Mouse (Mus musculus) NIH3T3 (cell line): Measurements from ENCODE around the gene Rps3a1.

Experiments used
- DNase-seq: peaks from one replicate; pipeline ENCODE4 v3.0.0-alpha.2; 2012; ENCODE audit warnings: low read depth

Gene Rps3a1

DNA sequence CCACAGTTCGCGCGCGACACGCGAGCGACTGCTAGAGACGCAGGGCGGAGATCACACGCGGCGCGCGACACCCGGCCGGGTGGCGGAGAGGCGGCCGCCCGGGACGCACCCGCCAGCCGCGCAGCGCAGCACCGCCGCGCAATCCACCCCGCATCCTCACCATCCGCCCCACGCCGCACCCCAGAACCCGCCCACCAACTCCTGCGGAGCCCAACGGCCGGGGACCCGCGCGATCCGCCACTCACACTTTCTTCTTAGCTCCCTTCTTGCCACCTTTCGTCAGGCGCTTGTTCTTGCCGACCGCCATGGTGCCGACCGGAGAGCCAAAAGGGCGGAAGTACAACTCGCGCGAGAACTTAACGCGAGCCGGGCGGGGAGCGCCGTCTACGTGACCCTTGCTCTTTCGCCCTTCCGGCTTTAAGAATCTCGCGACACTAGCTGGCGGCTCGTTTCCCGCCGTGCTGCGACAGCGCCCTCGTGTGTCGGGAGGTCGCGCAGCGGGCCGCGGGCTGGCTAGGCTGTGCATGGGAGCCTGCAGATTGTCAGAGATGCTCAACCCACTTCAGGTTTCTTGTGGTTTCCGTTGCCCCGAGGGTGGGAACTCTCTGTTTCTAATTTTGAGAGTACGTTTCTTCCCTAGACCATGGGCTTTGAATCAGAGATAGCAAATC is at the start of gene Rps3a1:
TSS of gene Rps3a1 (minus strand) at position 440 of the 671 bp plus-strand sequence.
- peak; percentile 100 for DNase-seq

DNA sequence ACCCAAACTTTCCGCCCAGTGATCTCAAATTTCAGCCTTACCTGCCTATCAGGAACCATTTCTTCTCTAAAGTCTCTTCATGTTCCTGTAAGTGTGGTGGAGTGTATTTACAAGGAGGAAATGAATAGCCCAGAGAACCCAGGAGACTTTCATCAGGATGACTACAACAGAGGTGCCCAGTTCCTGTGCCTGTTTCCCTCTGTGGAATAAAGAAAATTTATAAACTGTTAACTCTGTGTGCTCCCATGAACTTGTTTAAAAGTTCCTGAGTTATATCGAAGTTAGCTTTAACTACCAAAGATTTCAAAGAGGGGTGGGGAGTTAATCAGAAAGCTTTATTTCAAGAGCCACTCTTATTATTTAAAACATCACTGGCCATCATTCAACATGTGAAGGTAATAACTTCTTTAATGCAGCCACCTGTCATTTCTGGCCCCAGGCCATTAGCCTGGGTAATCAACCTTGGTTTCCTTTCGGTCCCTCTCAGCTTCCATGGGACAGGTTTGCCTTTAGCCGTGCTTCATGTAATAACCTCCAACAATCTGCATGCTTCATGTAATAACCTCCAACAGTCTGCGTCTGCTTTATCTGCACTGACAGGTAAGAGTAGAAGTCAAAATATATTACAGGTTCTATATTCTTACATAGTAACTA is 45.4 kb upstream of the Rps3a1 start:
- DNase-seq = no peak

DNA sequence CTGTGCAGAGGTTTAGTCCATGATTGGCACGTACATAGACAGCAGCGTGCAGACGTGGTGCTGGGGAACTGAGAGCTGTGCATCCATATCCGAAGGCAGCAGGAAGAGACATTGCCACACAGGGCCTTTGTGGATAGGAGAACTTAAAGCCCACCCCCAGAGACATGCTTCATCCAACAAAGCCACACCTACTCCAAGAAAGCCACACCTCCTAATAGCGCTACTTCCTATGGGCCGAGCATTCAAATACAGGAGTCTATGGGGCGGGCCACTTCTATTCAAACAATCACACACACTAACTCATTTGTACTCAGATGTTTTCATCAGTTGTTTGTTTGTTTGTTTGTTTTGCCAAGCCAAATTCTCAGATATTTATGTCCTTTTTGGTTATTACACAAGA is 42.0 kb upstream of the Rps3a1 start:
- DNase-seq = no peak

- DNase-seq = no peak
Measured at GRCm38 (mm10) chr3:86181107-86181506, 38.6 kb upstream of the Rps3a1 start.

DNA sequence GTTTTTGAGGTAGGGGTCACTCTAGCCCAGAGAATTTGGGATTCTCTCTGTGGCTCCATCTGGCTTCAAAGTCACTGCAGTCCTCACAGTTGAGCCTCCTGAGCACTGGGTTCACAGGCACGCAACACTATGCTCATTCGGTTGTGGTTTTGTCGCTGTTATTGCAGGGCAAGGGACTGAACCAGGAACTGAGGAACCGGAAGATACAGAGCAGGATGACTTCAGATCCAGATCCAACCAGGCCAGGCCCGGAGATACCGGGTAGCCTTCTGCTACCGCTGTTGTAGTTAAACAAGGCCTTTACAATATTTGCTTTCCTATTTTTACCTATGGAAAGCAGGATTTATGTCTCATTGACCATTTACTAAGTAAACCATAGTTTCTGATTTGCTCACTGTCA is 37.2 kb upstream of the Rps3a1 start:
- no peak for DNase-seq

DNA sequence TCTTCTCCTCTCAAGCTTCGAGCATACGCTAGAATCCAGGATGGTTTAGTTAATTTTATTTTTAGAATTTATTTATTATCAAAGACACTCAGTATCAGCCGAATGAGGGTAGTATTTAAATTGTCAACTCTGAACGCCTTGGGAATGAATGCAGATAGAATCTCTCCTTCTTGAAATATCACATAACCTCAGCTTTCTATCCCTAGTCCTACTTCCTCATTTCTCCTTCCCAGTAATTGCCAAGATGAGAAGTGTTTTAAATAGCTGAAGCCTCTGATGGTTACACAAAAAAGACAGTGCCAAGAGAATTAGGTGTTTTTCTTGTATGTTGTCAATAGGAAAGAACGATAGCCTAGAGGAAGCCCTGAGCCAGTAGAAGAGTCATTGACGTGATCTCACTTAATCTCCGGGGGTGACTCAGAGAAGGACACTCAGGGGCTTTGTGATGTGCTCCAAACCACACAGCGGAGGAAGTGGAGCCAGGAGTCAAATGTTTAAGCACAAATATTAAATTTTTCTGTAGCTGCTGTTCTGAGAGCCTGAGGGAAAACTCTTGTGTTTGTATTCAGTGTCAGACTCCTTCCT is 26.4 kb upstream of the Rps3a1 start:
- peak; percentile 69 for DNase-seq

- peak; percentile 53 for DNase-seq
Measured at GRCm38 (mm10) chr3:86149521-86149920, 7.0 kb upstream of the Rps3a1 start.

DNA sequence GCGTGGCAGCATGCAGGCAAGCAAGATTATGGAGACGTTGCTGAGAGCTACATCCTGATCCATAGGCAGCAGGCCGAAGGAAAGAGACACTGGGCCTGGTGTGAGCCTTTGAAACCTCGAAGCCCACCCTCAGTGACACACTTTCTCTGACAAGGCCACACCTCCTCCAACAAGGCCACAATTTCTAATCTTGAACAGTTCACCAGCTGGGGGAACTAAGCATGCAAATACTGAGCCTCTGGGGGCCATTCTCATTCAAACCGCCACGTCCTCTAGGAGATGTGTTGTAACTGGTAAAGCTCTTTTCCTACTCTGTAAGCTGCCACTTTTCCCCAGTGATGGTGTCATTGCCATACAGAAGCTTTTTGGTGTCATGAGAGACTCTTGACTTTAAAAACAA is 6.6 kb upstream of the Rps3a1 start:
- DNase-seq = no peak

- no peak for DNase-seq
Measured at GRCm38 (mm10) chr3:86143343-86143742, 841 bp upstream of the Rps3a1 start.

DNA sequence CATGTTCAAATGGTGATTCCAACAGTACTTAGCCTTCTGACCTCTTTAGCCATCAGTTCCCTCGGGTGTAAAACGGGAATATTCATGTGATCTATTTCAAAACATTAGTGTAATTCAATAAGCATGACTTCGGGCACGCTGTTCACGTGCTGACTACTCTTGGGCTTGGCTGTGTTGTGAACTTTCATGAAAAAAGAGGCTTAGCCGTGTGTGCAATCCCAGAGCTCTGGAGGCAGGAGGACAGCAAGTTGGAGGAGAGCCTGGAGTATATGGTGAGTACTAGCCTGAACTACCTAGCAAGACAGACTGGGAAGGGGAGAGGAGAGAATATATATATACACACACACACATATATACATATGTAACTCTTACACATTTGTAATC is 424 bp upstream of the Rps3a1 start:
- DNase-seq = no peak

GRCm38 (mm10) chr3:86141886-86142262 is 628 bp downstream of the Rps3a1 start:
- DNase-seq = peak; percentile 59

- peak; percentile 57 for DNase-seq
Measured at GRCm38 (mm10) chr3:86141366-86141765, 1.1 kb downstream of the Rps3a1 start.

DNA sequence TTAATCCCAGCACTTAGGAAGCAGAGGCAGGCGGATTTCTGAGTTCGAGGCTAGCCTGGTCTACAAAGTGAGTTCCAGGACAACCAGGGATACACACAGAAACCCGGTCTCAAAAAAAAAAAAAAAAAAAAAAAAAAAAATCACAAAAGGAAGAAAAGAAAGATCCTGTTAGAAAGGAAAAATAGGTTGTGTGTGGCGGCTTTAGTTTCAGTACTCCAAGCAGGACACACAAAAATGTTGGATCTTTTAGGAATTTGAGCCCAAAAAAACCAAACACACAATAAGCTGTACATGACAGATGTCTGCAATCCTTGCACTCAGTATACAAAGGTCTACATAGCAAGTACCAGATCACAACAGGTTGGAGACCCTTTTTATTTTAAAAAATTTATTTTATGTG is 2.8 kb downstream of the Rps3a1 start:
- no peak for DNase-seq

DNA sequence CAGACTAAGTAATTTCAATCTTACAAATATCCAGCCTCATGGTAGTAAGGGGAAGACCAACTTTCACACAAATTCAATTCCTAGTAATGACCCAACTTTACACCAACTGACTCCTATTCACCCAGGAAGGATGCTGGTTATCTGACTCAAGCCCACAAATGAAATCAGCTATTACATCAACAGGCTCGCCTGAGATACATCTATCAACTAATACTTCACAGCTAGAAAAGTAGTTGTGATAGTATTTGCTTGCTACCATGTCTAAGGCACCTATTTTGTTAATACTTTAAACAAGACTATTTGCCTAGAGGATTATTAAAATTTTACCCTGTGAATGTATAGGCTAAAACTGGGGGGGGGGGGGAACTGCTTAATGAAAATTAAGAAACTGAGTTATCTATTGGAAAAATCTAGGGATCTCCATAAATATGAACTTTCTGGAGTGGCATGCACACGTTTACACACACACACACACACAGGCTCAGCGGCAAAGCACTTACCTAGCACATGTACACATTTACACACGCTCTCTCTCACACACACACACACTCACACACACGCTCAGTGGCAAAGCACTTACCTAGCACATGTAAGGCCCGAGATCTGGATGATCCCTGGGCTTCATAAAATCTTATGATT is 5.4 kb downstream of the Rps3a1 start:
- DNase-seq = no peak

GRCm38 (mm10) chr3:86135886-86136563 is 6.5 kb downstream of the Rps3a1 start:
- DNase-seq = no peak

GRCm38 (mm10) chr3:86134939-86135638 is 7.4 kb downstream of the Rps3a1 start:
- DNase-seq = no peak

DNA sequence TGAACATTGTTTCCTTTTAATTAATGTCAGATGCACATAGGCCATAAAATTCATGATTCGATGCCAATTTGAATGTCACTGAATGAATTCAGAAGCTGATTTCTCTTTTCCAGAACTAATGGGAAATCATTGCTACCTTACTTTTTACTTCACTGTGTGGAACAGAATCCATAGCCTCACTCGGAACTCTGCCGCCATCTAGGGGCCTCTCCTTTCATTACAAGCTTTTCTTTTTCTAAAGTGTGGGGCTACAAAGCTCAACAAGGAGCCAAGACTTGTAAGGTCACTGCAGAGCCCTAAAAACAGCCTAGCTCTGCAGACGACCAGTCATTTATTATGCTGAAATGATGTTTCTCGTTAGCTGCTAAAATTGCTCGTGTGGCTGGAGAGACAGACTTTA is 12.7 kb downstream of the Rps3a1 start:
- DNase-seq = peak; percentile 88

DNA sequence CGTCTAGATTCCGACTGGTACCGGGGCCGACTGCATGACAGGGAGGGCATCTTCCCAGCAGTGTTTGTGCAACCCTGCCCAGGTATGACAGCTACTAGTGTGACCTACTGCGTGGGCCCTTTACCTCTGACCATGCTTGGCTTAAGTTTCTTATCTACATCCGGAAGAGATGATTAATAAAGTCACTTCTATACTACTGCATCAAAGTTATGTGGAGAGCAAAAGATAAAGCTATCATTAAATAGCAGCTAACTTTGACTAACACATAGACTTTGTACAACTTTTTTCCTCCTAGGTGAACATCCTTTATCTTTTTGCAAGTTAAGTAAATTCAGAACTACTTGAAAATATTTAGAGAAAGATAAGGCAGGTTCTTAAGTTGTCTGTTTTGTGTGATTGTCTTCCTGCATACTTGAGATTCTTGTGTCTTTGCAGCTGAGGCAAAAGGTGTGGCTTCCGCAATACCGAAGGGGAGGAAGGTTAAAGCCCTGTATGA is 19.2 kb downstream of the Rps3a1 start:
- DNase-seq = no peak

DNA sequence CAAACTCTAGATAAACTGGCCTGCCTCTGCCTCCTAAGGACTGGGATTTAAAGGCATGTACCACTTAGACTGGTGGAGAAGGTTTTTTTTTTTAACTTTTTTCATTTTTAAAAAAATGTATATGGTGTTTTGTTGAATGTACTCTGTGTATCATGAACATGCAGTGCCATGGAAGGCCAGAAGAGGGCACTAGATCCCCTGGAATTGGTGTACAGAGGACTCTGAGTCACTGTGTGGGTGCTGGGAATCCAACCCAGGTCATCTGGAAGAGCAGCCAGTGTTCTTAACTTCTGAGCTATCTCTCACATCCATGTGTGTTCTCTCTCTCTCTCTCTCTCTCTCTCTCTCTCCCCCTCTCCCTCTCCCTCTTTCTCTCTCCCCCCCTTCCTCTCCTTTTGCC is 20.3 kb downstream of the Rps3a1 start:
- DNase-seq = peak; percentile 46

- no peak for DNase-seq
Measured at GRCm38 (mm10) chr3:86119237-86119932, 23.1 kb downstream of the Rps3a1 start.

DNA sequence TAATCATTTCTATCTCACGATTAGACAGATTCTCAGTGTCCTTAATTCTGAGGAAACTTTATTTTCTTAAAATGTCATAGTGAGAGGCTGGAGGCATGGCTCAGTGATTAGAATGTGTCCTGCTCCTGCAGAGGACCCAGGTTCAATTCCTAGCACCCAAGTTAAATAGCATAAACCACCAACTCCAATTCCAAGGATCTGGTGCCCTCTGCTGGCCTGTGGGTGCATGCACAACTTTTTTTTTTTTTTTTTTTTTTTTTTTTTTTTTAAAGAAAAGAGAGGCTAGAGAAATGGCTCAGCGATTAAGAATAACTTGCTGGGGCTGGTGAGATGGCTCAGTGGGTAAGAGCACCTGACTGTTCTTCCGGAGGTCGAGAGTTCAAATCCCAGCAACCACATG is 25.6 kb downstream of the Rps3a1 start:
- peak; percentile 37 for DNase-seq
